Mouse (Mus musculus): ENCODE results near the gene Saa1. TPM values are rescaled to one million over a fixed set of nuclear protein-coding genes. Genes with fewer than 3 reads are reported as not detected.

Saa1 gene
- polyA plus RNA-seq, 1 experiment from 2014 or later = 2.9 TPM

DNA sequence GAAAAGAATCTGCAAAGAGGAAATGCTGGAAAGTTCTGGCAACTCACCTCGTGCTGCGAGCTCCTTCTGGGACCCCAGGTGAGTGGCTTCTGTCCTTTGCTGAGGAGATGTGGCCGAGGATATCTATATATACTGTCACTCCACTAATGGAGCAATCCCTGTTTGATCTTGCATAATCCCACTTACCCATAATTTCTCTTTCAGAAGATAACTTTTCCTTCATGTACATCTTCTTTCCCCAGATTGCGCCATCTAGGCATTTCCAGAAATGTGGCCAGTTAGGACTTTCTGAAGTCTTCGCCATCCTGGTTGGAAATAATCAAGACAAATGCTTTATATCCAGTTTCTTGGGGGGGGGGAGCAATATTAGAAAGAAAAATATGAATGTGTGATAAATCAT, 27.2 kb downstream of the Saa1 start, which contains the start of gene Saa3:
Gene Saa3, minus strand, starts transcription at position 101 of the 400 bp plus-strand sequence.
- WGBS = 88% methylated on average over 5 of the region's 5 CpGs
- H3K4me1 ChIP-seq = no peaks in the 10 kb centered on the region
- H3K36me3 ChIP-seq = no peaks in the 10 kb centered on the region
- no peak within 1 kb of the TSS for H3K9ac ChIP-seq
- ATAC-seq (replicated peaks; ENCODE audit: low FRiP score) = no peak
- peaks cover 4% of the 10 kb centered on the region; the same call in 1 of the 2 replicates for H3K27me3 ChIP-seq
- no peak within 1 kb of the TSS for H3K4me2 ChIP-seq
- H3K27ac ChIP-seq = no peak within 1 kb of the TSS
- H3K4me3 ChIP-seq (replicated peaks) = no peak within 1 kb of the TSS
- H3K9me3 ChIP-seq (replicated peaks) = no peaks in the 10 kb centered on the region

- Histone ChIP-seq H3K27me3 (peaks cover 4% of the 10 kb centered on the region; the same call in 1 of the 2 replicates), H3K4me2 (no peak overlapping the region), H3K4me1 (peaks cover 2% of the 10 kb centered on the region), H3K27ac (no peak overlapping the region), H3K9ac (no peak overlapping the region), H3K4me3 (replicated peaks) (no peak overlapping the region), H3K36me3 (no peaks in the 10 kb centered on the region), H3K9me3 (replicated peaks) (no peaks in the 10 kb centered on the region)
- WGBS = 32% methylated on average over 6 of the region's 6 CpGs
- no peak for ATAC-seq (replicated peaks; ENCODE audit: low FRiP score)
Observed at GRCm38 (mm10) chr7:46714518-46714917, 28.3 kb downstream of the Saa1 start.

DNA sequence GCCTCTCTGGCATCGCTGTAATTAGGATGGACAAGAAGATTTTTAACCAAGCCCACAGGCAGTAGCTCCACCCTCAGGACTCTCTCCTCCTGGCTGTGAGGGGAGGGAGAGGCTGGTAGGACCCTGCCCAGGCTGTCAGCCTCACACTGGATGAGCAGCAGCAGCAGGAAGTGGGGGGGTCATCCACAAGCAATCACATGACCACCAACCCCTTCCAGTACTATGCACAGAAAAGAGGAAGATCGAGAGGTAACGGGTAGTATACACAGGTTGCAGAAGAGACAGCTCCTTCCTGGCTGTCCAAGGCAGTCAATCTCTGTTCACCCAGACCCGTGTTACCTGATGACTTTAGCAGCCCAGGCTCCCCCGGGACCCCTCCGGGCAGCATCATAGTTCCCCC, 30.5 kb downstream of the Saa1 start:
- Histone ChIP-seq H3K27ac (no peak overlapping the region), H3K4me2 (no peak overlapping the region), H3K27me3 (peaks cover 4% of the 10 kb centered on the region; the same call in 1 of the 2 replicates), H3K4me3 (replicated peaks) (no peak overlapping the region), H3K9me3 (replicated peaks) (no peaks in the 10 kb centered on the region), H3K36me3 (peaks cover 13% of the 10 kb centered on the region), H3K9ac (no peak overlapping the region), H3K4me1 (peaks cover 7% of the 10 kb centered on the region)
- 69% methylated on average over 6 of the region's 6 CpGs for WGBS
- ATAC-seq (replicated peaks; ENCODE audit: low FRiP score) = no peak

DNA sequence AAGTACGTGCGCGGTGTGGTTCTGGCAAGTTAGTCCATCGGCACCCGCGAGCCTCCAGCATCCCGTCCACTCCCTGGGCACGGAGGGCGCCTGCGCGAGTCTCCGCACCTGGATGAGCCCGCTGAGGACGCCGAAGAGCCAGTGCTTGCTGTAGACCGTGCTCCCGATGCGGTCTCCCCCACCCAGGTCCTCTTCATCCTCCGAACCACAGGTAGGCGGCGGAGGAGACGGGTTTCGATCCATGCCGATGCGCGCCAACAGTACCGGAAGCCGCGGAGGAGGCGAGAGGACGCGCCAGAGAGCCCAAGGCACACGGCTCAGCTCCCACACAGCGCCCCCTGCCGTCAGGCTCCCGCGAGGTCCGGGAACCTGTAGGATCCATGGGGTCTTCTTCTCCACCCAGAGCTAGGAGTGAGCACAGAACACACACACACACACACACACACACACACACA, 32.4 kb downstream of the Saa1 start, which contains the start of gene Saal1:
Gene Saal1, minus strand, starts transcription at position 291 of the 455 bp plus-strand sequence.
- peak within 1 kb of the TSS; percentile 86 for H3K9ac ChIP-seq
- H3K4me3 ChIP-seq (replicated peaks) = peak within 1 kb of the TSS; percentile 85
- no peaks in the 10 kb centered on the region for H3K27me3 ChIP-seq
- peaks cover 7% of the 10 kb centered on the region for H3K4me1 ChIP-seq
- H3K4me2 ChIP-seq = peak within 1 kb of the TSS; percentile 56
- H3K36me3 ChIP-seq = peaks cover 31% of the 10 kb centered on the region
- no peaks in the 10 kb centered on the region for H3K9me3 ChIP-seq (replicated peaks)
- 0% methylated on average over 38 of the region's 38 CpGs for WGBS
- peak within 1 kb of the TSS; percentile 89 for H3K27ac ChIP-seq
- peak; percentile 98 for ATAC-seq (replicated peaks; ENCODE audit: low FRiP score)

GRCm38 (mm10) chr7:46700521-46701025, 42.2 kb downstream of the Saa1 start:
- Histone ChIP-seq H3K27ac (no peak overlapping the region), H3K27me3 (no peaks in the 10 kb centered on the region), H3K4me2 (no peak overlapping the region), H3K9ac (no peak overlapping the region), H3K36me3 (peaks cover 97% of the 10 kb centered on the region), H3K9me3 (replicated peaks) (no peaks in the 10 kb centered on the region), H3K4me1 (no peaks in the 10 kb centered on the region), H3K4me3 (replicated peaks) (no peak overlapping the region)
- WGBS = 92% methylated on average over 6 of the region's 6 CpGs
- ATAC-seq (replicated peaks; ENCODE audit: low FRiP score) = no peak

DNA sequence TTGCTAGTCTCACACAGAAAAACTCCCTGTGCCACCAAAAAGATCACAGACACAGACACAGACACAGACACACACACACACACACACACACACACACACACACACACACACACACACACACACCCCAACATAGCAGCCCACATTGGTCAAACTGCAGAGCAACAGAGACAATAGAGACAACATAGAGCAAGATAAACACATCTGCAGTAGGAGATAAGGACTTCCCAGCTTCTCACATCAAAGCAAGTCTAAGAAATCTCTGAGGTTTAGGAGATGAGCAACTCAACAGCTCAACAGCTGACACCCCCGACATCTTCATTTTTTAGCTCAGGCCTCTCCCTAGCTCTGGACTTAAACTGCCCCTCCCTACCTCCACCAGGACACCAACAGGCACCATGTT, 46.0 kb downstream of the Saa1 start:
- 86% methylated on average over 1 of the region's 1 CpGs for WGBS
- Histone ChIP-seq H3K27ac (no peak overlapping the region), H3K4me3 (replicated peaks) (no peak overlapping the region), H3K9ac (no peak overlapping the region), H3K4me2 (no peak overlapping the region), H3K27me3 (no peaks in the 10 kb centered on the region), H3K36me3 (peaks cover 84% of the 10 kb centered on the region), H3K4me1 (no peaks in the 10 kb centered on the region), H3K9me3 (replicated peaks) (no peaks in the 10 kb centered on the region)
- no peak for ATAC-seq (replicated peaks; ENCODE audit: low FRiP score)

Other genes starting within 250 kb of the Saa1 start
- gene Sergef, start 103.2 kb downstream of the Saa1 start, polyA plus RNA-seq (2015; fragmentation: Nextera tagmentation; extraction: Ambion mirVana) = 13.9 and 16.4 TPM in 2 replicates
- gene Tph1, start 70.4 kb downstream of the Saa1 start, polyA plus RNA-seq (2015; fragmentation: Nextera tagmentation; extraction: Ambion mirVana) = 1.7 and 2.0 TPM in 2 replicates
- gene Saal1, start 32.3 kb downstream of the Saa1 start, polyA plus RNA-seq (2015; fragmentation: Nextera tagmentation; extraction: Ambion mirVana) = 32.6 and 33.6 TPM in 2 replicates
- 0.42 and 0.55 TPM in 2 replicates for gene Saa3, start 27.3 kb downstream of the Saa1 start, polyA plus RNA-seq (2015; fragmentation: Nextera tagmentation; extraction: Ambion mirVana)
- 0.23 TPM in 1 of 2 replicates, not detected in the other for gene Saa4, start 10.4 kb downstream of the Saa1 start, polyA plus RNA-seq (2015; fragmentation: Nextera tagmentation; extraction: Ambion mirVana)
- 0.68 TPM in 1 of 2 replicates, not detected in the other for gene Saa2, start 8.8 kb upstream of the Saa1 start, polyA plus RNA-seq (2015; fragmentation: Nextera tagmentation; extraction: Ambion mirVana)
- 27.7 and 31.5 TPM in 2 replicates for gene Hps5, start 53.1 kb upstream of the Saa1 start, polyA plus RNA-seq (2015; fragmentation: Nextera tagmentation; extraction: Ambion mirVana)
- gene Gtf2h1, start 53.1 kb upstream of the Saa1 start, polyA plus RNA-seq (2015; fragmentation: Nextera tagmentation; extraction: Ambion mirVana) = 42.3 and 43.8 TPM in 2 replicates
- gene Ldha, start 98.5 kb upstream of the Saa1 start, polyA plus RNA-seq (2015; fragmentation: Nextera tagmentation; extraction: Ambion mirVana) = 1,596 and 1,620 TPM in 2 replicates
- gene Ldhc, start 118.2 kb upstream of the Saa1 start, polyA plus RNA-seq (2015; fragmentation: Nextera tagmentation; extraction: Ambion mirVana) = 0.12 TPM in 1 of 2 replicates, not detected in the other
- gene Tsg101, start 177.0 kb upstream of the Saa1 start, polyA plus RNA-seq (2015; fragmentation: Nextera tagmentation; extraction: Ambion mirVana) = 177 and 180 TPM in 2 replicates
- gene Uevld, start 215.5 kb upstream of the Saa1 start, polyA plus RNA-seq (2015; fragmentation: Nextera tagmentation; extraction: Ambion mirVana) = 11.7 and 12.4 TPM in 2 replicates
- gene Gm9999, start 240.6 kb upstream of the Saa1 start, polyA plus RNA-seq (2015; fragmentation: Nextera tagmentation; extraction: Ambion mirVana) = not detected in 2 replicates